Mouse (Mus musculus) left cerebral cortex, postnatal 4 days (tissue): ENCODE measurements at regions not wholly inside any gene's neighbourhood (a gene's known extent, or its start where the extent isn't known, plus 50 kb on each side); places are given as distances from the start of the nearest gene placed in this dataset.

Experiments
- DNase-seq: peaks from one replicate; pipeline ENCODE4 v3.0.0-alpha.2; 2022
- intact Hi-C: fragments of 180-260 bp; cut with DNase I; formaldehyde crosslinking; loops from one replicate; pipeline ENCODE4 v1.15.1; 2025

- intact Hi-C loops: loop anchor here (5.0 to 10.0 kb wide), 5 partner anchors 81 to 833 kb away; no protein-coding TSS in a partner anchor
- DNase-seq: no peak
Measured at GRCm38 (mm10) chr12:50111246-50112044, 537.5 kb downstream of the Prkd1 start.

GRCm38 (mm10) chr12:50112081-50112491 is 536.8 kb downstream of the Prkd1 start:
- intact Hi-C loops: loop anchor here (5.0 to 10.0 kb wide), 5 partner anchors 80 to 833 kb away; no protein-coding TSS in a partner anchor
- DNase-seq: no peak

- intact Hi-C loops: loop anchor here (10.0 kb wide), 1 partner anchor 829 kb away; no protein-coding TSS in a partner anchor
- DNase-seq: no peak
Measured at GRCm38 (mm10) chr12:50115855-50116254, 533.0 kb downstream of the Prkd1 start.

DNA sequence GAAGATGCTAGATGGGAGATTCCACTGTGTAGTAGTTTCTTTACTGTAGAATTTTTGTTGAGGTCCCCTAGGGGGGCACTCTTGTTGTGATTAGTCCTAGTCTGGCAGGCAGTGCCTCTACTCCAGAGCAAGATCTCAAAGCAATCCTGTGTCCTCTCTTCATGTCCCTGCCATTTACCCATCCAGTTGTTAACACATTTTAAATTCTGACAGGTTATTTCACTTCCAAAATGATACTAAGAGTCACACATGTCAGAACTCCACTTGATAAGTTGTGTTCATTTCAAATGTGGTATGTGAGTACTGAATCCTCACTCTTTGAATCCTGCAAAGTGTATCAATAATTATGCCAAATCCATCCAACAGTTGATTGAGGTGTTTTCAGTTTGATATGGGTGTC is 530.6 kb downstream of the Prkd1 start:
- intact Hi-C loops: loop anchor here (10.0 kb wide), 1 partner anchor 826 kb away; no protein-coding TSS in a partner anchor
- no peak for DNase-seq

GRCm38 (mm10) chr12:50122145-50122544 is 526.8 kb downstream of the Prkd1 start:
- intact Hi-C loops: loop anchor here (5.0 kb wide), 1 partner anchor 65 kb away; no protein-coding TSS in a partner anchor
- no peak for DNase-seq

DNA sequence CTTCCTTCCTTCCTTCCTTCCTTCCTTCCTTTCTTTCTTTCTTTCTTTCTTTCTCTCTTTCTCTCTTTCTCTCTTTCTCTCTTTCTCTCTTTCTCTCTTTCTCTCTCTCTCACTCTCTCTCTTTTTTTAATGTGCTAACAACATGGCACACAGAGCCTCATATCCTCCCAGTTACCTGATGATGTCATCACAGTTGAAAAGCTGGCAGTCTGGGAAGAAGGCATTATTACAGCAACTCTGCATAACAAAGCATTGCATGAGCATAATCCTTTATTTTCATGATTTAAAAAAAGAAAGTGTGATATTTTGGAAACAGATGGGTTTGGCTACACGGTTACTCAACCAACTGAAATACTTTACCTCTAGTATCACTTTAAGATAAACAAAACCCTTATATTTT is 525.9 kb downstream of the Prkd1 start:
- intact Hi-C loops: loop anchor here (5.0 kb wide), 1 partner anchor 64 kb away; no protein-coding TSS in a partner anchor
- no peak for DNase-seq

DNA sequence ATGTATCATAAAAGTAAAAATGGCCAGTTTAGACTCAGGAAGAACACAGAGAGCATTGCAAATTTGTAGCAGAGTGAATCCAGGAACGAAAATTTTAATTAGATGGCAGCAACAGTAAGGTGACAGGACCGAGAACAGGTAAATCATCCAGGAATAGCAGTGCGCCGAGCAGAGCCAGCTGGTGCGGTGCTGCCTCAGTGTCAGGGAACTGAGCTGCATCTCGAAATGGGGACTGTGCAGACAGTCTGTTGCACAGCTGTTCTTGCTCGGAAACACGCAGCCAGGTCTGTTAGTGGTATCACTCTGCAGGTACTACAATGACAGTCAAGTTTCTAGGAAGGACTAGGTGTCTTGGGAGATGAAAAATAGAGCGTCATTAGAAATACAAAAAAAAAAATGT is 490.8 kb downstream of the Prkd1 start:
- intact Hi-C loops: no loop called here
- no peak for DNase-seq

GRCm38 (mm10) chr12:50187332-50187731 is 461.6 kb downstream of the Prkd1 start:
- DNase-seq: no peak
- intact Hi-C loops: loop anchor here (5.0 kb wide), 1 partner anchor 65 kb away; no protein-coding TSS in a partner anchor

DNA sequence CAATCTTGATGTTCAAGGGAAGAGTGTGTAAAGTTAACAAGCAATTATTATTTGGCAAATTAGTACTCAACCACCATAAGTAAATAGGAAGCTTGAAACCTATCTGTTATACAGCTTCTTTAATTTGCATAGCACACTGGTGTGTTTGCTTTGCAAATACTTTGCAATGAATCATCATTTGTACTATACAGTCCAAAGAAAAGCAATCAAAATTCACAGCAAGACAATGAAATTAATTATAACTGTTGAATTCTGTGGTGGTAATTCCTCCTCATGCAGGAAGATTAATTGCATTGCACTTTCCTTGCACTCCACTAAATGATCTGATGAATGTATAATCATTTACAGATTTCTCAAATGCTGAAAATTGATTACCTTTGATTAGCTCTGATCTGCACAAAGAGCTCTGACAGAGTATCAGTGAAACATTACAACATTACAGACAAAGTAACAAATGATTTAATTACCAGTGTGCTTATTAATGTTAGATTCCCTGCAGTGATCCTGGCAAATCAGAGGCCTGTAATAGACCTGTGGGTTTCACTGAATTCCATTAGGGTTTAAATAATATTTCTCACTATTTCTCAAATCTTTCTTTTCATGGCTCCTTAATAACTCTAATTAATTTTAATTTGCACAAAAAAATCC is 457.9 kb downstream of the Prkd1 start:
- DNase-seq: no peak
- intact Hi-C loops: loop anchor here (5.0 to 10.0 kb wide), 5 partner anchors 79 to 809 kb away; partner anchors contain the start of gene Foxg1

DNA sequence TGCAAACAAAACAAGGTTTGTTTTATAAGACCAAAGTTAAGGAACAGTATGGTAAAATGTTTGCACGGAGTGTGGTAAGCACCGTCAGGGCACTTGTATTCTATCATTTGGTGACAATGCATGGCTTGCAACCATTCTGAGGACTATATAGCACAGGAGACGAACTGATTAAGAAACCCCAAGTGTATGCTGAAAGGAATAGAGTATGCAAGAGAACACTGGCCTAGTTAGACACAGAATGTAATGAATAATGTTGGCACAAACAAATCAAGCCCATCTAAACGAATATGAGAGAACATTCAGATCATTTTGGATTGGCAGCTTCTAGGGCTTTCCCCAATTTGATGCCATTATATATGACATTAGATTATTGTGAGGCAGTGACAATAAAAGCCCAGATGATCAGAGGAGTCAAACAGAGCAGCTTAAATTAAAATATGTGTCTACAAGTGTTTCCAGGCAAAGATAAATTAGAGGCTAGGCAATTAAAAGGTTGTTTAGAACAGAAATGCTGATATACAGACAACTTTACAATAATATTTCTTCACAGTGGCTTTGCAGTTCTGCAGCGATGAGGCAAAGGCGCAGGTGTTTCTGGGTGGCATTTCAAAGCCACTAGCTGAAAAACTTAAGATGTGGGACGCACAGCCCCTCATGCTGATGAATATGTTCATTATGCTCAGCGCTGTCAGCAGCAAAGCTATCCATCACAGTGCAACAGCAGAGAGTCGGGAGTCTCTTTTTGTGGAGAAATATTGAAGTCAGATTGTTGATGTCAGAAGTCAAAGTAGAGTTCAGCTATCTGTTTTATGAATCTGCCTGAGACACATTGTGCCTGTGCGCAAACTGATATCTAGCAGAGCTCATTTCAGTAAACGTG is 456.9 kb downstream of the Prkd1 start:
- no peak for DNase-seq
- intact Hi-C loops: loop anchor here (5.0 to 10.0 kb wide), 5 partner anchors 80 to 810 kb away; partner anchors contain the start of gene Foxg1

GRCm38 (mm10) chr12:50193501-50193900 is 455.4 kb downstream of the Prkd1 start:
- intact Hi-C loops: loop anchor here (5.0 to 10.0 kb wide), 5 partner anchors 81 to 811 kb away; partner anchors contain the start of gene Foxg1
- DNase-seq: no peak

DNA sequence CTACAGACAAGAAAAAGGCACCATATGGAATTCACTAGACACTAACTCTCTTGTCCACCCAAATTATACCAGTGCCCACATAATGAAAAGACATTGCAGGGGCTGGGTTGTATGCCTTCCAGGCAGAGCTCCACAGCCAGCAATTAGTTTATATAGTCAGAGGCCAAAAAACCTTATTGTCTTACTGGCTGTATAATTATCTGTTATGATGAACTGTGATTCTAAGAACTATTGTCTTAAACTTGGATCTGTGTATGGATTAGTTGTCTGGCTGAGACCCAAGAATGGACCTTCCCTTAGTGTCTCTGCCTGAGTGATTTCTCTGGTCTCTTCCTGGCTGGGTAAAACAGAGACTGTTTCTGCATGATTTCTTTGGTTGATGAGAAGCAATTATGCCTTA is 454.2 kb downstream of the Prkd1 start:
- no peak for DNase-seq
- intact Hi-C loops: loop anchor here (5.0 to 10.0 kb wide), 6 partner anchors 78 to 812 kb away; partner anchors contain the start of gene Foxg1

- DNase-seq: no peak
- intact Hi-C loops: loop anchor here (5.0 to 10.0 kb wide), 3 partner anchors 76 to 748 kb away; no protein-coding TSS in a partner anchor
Measured at GRCm38 (mm10) chr12:50196339-50196738, 452.6 kb downstream of the Prkd1 start.

GRCm38 (mm10) chr12:50241139-50241538 is 407.8 kb downstream of the Prkd1 start:
- no peak for DNase-seq
- intact Hi-C loops: no loop called here

DNA sequence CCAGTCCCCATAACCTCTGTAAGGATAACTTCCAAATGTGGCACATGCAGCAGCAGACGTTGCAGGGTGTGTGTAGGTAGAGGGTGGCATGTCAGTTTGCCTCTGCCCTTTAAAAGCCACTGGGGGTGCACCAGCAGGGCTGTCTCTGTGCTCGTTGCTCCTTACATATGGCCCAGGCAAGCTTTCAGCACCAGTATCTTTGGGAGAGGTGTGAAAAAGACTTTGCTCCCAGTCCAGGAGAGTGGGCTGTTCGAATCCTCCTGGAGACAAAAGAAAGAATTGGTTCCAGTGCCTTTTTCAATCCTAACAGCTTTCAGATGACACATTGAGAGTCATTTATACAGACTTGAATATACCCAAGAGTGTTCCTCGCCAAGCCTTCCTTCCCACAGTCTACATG is 390.0 kb downstream of the Prkd1 start:
- no peak for DNase-seq
- intact Hi-C loops: no loop called here

- intact Hi-C loops: no loop called here
- DNase-seq: no peak
Measured at GRCm38 (mm10) chr12:50261072-50261471, 387.8 kb downstream of the Prkd1 start.

DNA sequence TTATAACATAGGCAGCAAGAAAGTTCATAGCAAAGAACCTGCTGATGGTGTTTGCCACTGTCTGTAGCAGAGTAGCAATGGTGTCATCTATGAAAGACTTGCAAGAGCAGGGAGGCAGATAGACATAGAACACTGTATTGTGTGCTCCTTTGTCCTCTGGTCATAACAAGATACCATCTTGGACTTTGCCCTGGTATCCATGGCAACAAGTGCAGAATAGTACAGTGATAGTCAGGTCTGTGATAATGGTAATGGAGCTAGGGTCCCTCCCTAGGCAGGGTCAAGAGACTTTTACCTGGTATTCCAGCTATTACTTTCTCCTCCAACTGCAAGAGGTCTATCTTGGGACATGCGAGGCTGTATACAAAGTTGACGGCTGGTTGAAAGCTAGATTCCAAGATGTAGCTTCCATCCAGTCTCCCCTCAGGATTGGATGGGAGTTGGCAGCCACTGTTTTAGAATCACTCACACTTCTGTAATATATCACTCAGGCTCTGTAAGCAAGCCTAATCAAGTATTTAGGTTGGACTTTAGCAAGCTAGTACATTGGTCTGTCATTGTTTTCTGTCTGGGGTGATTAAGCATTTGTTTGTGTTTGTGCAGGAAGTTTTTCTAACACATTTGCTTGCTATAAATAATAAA is 375.5 kb downstream of the Prkd1 start:
- DNase-seq: no peak
- intact Hi-C loops: loop anchor here (5.0 kb wide), 1 partner anchor 76 kb away; no protein-coding TSS in a partner anchor

GRCm38 (mm10) chr12:50281615-50282014 is 367.3 kb downstream of the Prkd1 start:
- no peak for DNase-seq
- intact Hi-C loops: loop anchor here (5.0 kb wide), 1 partner anchor 909 kb away; no protein-coding TSS in a partner anchor
